Mouse (Mus musculus) MEL (cell line): Measurements from ENCODE around the gene Slc34a2. TPM values are rescaled to one million over a fixed set of nuclear protein-coding genes. Genes with fewer than 3 reads are reported as not detected.

ENCODE experiments used
- DNase-seq: peaks from one replicate; pipeline ENCODE4 v3.0.0; 2011; ENCODE audit warnings: low read depth, low spot score
- H3K27ac ChIP-seq: 2 replicates; pipeline ENCODE4 v1.5.1; 2012; ENCODE audit warnings: low read depth, mild to moderate bottlenecking, control low read depth, low read length, moderate library complexity; ENCODE audit not compliant: control insufficient read depth
- H3K27me3 ChIP-seq, 2 experiments: fragments of 150-350 bp in 1 of 2; sonication (generic) in 1 of 2; 2 replicates each; pipeline ENCODE4 v1.6.1; 2012; ENCODE audit warnings: low read length in 2 of 2, mild to moderate bottlenecking in 2 of 2, improper control_type of control experiment in 1 of 2, moderate library complexity in 1 of 2; ENCODE audit not compliant: insufficient read depth in 2 of 2, control insufficient read depth in 1 of 2
- H3K36me3 ChIP-seq, 2 experiments: 2 replicates each; pipeline ENCODE4 v1.6.1; 2012 to 2014; ENCODE audit warnings: low read length in 2 of 2, improper control_type of control experiment in 1 of 2, inconsistent platforms in 1 of 2, mild to moderate bottlenecking in 1 of 2; ENCODE audit not compliant: insufficient read depth in 2 of 2, control insufficient read depth in 1 of 2
- H3K4me1 ChIP-seq, 2 experiments: fragments of 150-350 bp in 1 of 2; sonication (generic) in 1 of 2; 2 replicates each; pipeline ENCODE4 v1.6.1; 2012; ENCODE audit warnings: low read length in 2 of 2, improper control_type of control experiment in 1 of 2, mild to moderate bottlenecking in 1 of 2; ENCODE audit not compliant: insufficient read depth in 2 of 2, control insufficient read depth in 1 of 2
- H3K4me3 ChIP-seq, 2 experiments: fragments of 150-350 bp in 1 of 2; sonication (generic) in 1 of 2; 2 replicates each; pipeline ENCODE4 v1.5.1; 2012; ENCODE audit warnings: low read depth in 2 of 2, low read length in 2 of 2, mild to moderate bottlenecking in 2 of 2, moderate library complexity in 2 of 2, control low read depth in 1 of 2, improper control_type of control experiment in 1 of 2; ENCODE audit not compliant: control insufficient read depth in 1 of 2, insufficient read depth in 1 of 2
- H3K79me2 ChIP-seq: 2 replicates; pipeline ENCODE4 v1.6.1; 2012; ENCODE audit warnings: mild to moderate bottlenecking, low read length, moderate library complexity; ENCODE audit not compliant: control insufficient read depth, poor library complexity, insufficient read depth
- H3K9ac ChIP-seq: 2 replicates; pipeline ENCODE4 v1.6.1; 2012; ENCODE audit warnings: low read depth, mild to moderate bottlenecking, control low read depth, low read length, moderate library complexity; ENCODE audit not compliant: control insufficient read depth, poor library complexity, severe bottlenecking
- H3K9me3 ChIP-seq: fragments of 150-350 bp; sonication (generic); replicated peaks from 2 replicates; pipeline ENCODE4 v1.6.1; 2012; ENCODE audit warnings: mild to moderate bottlenecking, low read length, improper control_type of control experiment, moderate library complexity; ENCODE audit not compliant: insufficient read depth
- CHD2 ChIP-seq: IDR thresholded peaks from 2 replicates; pipeline ENCODE4 v1.6.1; 2011; ENCODE audit warnings: low read length, improper control_type of control experiment
- E2F4 ChIP-seq: IDR thresholded peaks from 2 replicates; pipeline ENCODE4 v1.6.1; 2011; ENCODE audit warnings: low read depth, low read length, improper control_type of control experiment, borderline replicate concordance
- ETS1 ChIP-seq: IDR thresholded peaks from 2 replicates; pipeline ENCODE4 v1.6.1; 2012; ENCODE audit warnings: low read depth, mild to moderate bottlenecking, inconsistent platforms, low read length, improper control_type of control experiment, moderate library complexity
- GABPA ChIP-seq: IDR thresholded peaks from 2 replicates; pipeline ENCODE4 v1.6.1; 2012; ENCODE audit warnings: low read depth, mild to moderate bottlenecking, inconsistent platforms, low read length, improper control_type of control experiment, moderate library complexity
- GATA1 ChIP-seq: IDR thresholded peaks from 2 replicates; pipeline ENCODE4 v1.6.1; 2011; ENCODE audit warnings: low read depth, low read length, improper control_type of control experiment
- KAT2A ChIP-seq: conservative IDR thresholded peaks from 2 replicates; pipeline ENCODE4 v1.6.1; 2012; ENCODE audit warnings: low read depth, low read length, improper control_type of control experiment, inconsistent platforms
- MAX ChIP-seq: IDR thresholded peaks from 2 replicates; pipeline ENCODE4 v1.6.1; 2011; ENCODE audit warnings: low read length, improper control_type of control experiment
- MAZ ChIP-seq: IDR thresholded peaks from 2 replicates; pipeline ENCODE4 v1.6.1; 2012; ENCODE audit warnings: low read depth, mild to moderate bottlenecking, inconsistent platforms, low read length, improper control_type of control experiment
- MEF2A ChIP-seq: IDR thresholded peaks from 2 replicates; pipeline ENCODE4 v1.6.1; 2014; ENCODE audit warnings: low read depth, mild to moderate bottlenecking, inconsistent platforms, low read length, improper control_type of control experiment; ENCODE audit not compliant: poor library complexity, insufficient replicate concordance, severe bottlenecking; ENCODE audit errors: extremely low read depth
- MXI1 ChIP-seq: IDR thresholded peaks from 2 replicates; pipeline ENCODE4 v1.6.1; 2011; ENCODE audit warnings: mild to moderate bottlenecking, low read depth, low read length, improper control_type of control experiment
- NRF1 ChIP-seq: IDR thresholded peaks from 2 replicates; pipeline ENCODE4 v1.6.1; 2014; ENCODE audit warnings: low read depth, mild to moderate bottlenecking, inconsistent platforms, low read length, improper control_type of control experiment, moderate library complexity; ENCODE audit not compliant: poor library complexity, insufficient read depth, severe bottlenecking
- POLR2A ChIP-seq, 2 experiments: IDR thresholded peaks; 2 replicates each; pipeline ENCODE4 v1.6.1; 2011 to 2012; ENCODE audit warnings: low read length in 2 of 2, mild to moderate bottlenecking in 2 of 2, control low read depth in 1 of 2, improper control_type of control experiment in 1 of 2, low read depth in 1 of 2, moderate library complexity in 1 of 2; ENCODE audit not compliant: control insufficient read depth in 1 of 2, insufficient read depth in 1 of 2, poor library complexity in 1 of 2
- RAD21 ChIP-seq: IDR thresholded peaks from 2 replicates; pipeline ENCODE4 v1.6.1; 2011; ENCODE audit warnings: mild to moderate bottlenecking, low read depth, low read length, improper control_type of control experiment
- RCOR1 ChIP-seq: IDR thresholded peaks from 2 replicates; pipeline ENCODE4 v1.6.1; 2012; ENCODE audit warnings: low read depth, mild to moderate bottlenecking, inconsistent platforms, low read length, improper control_type of control experiment
- SMC3 ChIP-seq: IDR thresholded peaks from 2 replicates; pipeline ENCODE4 v1.6.1; 2011; ENCODE audit warnings: low read depth, low read length, improper control_type of control experiment
- TCF12 ChIP-seq: IDR thresholded peaks from 2 replicates; pipeline ENCODE4 v1.6.1; 2014; ENCODE audit warnings: low read depth, mild to moderate bottlenecking, inconsistent platforms, low read length, improper control_type of control experiment, moderate library complexity
- ZMIZ1 ChIP-seq: IDR thresholded peaks from 2 replicates; pipeline ENCODE4 v1.6.1; 2012; ENCODE audit warnings: low read depth, mild to moderate bottlenecking, inconsistent platforms, low read length, improper control_type of control experiment, moderate library complexity
- polyA plus RNA-seq, 2 experiments: library from polyadenylated mRNA; stranded (reverse) in 1 of 2; unstranded in 1 of 2; fragments of >175 nt in 1 of 2; fragments of >200 nt in 1 of 2; gene quantifications; 2 replicates each; pipeline versions ENCODE4 v1.2.1 to v1.2.4; 2012; ENCODE audit warnings: low replicate concordance in 2 of 2, low read depth in 1 of 2; ENCODE audit not compliant: insufficient read length in 2 of 2, insufficient read depth in 1 of 2, missing spikeins in 1 of 2
- total RNA-seq: library from RNA; depleted of rRNA; stranded (reverse); fragments of 300-350 nt; gene quantifications from 2 replicates; pipeline ENCODE4 v1.2.3, GENCODE M21; 2012

The Slc34a2 gene
- total and polyA plus RNA-seq, 3 experiments: not detected

DNA sequence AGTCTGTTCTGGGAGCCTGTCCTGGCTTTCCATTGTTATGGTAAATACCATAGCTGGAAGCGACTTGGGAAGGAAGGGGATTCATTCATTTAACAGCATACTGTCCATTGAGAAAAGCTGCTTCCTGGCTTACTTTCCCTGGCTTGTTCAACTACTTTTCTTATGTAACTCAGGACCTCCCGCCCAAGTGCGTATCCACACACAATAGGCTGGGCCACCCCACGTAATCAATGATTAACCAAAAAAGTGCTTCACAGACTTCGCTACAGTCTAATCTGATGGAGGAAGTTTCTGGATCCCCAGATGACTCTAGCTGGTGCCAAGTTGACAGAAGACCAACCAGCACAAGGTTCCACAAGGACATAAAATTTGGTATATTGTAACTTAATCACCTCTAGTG is 14.0 kb upstream of the Slc34a2 start:
- H3K36me3 ChIP-seq: no peaks in the 10 kb centered on the region
- DNase-seq: no peak
- TF ChIP-seq MEF2A: no peak
- TF ChIP-seq RCOR1: no peak
- TF ChIP-seq CHD2: no peak
- TF ChIP-seq MAZ: no peak
- TF ChIP-seq POLR2A (IDR thresholded peaks at IDR 0.05; ENCODE audit: control insufficient read depth in 1 of 2, insufficient read depth in 1 of 2, low read depth in 1 of 2, low read length in 2 of 2, poor library complexity in 1 of 2): no peak
- TF ChIP-seq RAD21: no peak
- no peak for TF ChIP-seq E2F4
- TF ChIP-seq NRF1: no peak
- TF ChIP-seq ETS1: no peak
- TF ChIP-seq KAT2A: no peak
- TF ChIP-seq TCF12: no peak
- no peak for TF ChIP-seq ZMIZ1
- TF ChIP-seq MXI1: no peak
- H3K9ac ChIP-seq: no peak overlapping the region
- no peaks in the 10 kb centered on the region for H3K4me1 ChIP-seq
- no peak overlapping the region for H3K4me3 ChIP-seq
- no peaks in the 10 kb centered on the region for H3K27me3 ChIP-seq
- no peak overlapping the region for H3K27ac ChIP-seq
- H3K79me2 ChIP-seq: no peaks in the 10 kb centered on the region
- no peaks in the 10 kb centered on the region for H3K9me3 ChIP-seq

GRCm38 (mm10) chr5:53025276-53025973 is 12.5 kb upstream of the Slc34a2 start:
- H3K9ac ChIP-seq: no peak overlapping the region
- no peak overlapping the region for H3K4me3 ChIP-seq
- no peak for DNase-seq
- no peaks in the 10 kb centered on the region for H3K36me3 ChIP-seq
- no peaks in the 10 kb centered on the region for H3K79me2 ChIP-seq
- TF ChIP-seq TCF12 (no peak), KAT2A (no peak), GABPA (no peak), GATA1 (no peak), MAX (no peak), SMC3 (no peak)
- no peaks in the 10 kb centered on the region for H3K9me3 ChIP-seq
- no peaks in the 10 kb centered on the region for H3K4me1 ChIP-seq
- no peak overlapping the region for H3K27ac ChIP-seq
- no peaks in the 10 kb centered on the region for H3K27me3 ChIP-seq
